Mouse (Mus musculus) cerebellum, adult 11-12 months (tissue): Measurements from ENCODE around the gene Rimkla.
"Not testable (repeated sequence)": the region's sequence is repeated elsewhere in the genome, so short reads cannot be mapped to it uniquely, and the experiment has no call there.

Experiments used
- DNase-seq: peaks from one replicate; pipeline ENCODE4 v3.0.0; 2022

Rimkla gene

GRCm38 (mm10) chr4:119492291-119492932 lies at the start of gene Rimkla:
Gene Rimkla (minus strand): TSS chr4:119492628.
- DNase-seq, result peak; percentile 83

GRCm38 (mm10) chr4:119540533-119540890 lies 48.1 kb upstream of the Rimkla start:
- DNase-seq, result no peak

DNA sequence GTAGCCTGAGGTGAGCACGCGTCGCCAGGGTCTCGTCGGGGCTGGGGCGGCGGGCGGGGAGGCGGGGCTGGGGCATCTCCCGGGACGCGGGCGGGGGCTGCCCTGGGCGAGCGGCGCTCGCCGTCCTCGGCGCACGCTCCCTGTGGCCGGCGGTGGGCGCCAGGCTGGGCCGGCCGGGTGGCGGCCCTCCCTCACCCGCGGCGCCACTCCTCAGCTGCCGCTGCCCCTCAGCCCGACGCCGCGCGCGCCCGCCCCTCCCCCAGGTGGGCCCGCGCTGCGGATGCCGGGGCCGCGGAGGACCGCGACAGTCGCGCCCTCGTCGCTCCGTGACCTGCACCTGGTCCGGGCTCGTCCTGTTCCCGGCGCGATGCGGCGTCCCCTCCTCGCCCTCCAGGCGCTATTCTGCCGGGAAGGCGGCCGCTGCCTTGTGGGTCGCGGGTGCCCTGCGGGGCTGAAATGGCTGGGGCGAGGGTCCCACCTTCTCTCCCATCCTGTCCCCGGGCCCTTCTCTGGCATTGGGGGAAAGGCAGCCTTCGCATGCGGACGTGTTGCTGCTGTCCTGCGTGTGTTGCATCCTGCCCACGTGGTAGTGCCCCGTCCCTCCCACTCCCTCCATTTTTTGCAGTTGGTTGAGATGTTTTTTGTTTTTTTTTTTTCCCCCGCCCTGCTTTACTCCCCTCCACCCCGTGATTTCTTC lies 47.6 kb upstream of the Rimkla start:
- DNase-seq, result peak; percentile 61

GRCm38 (mm10) chr4:119539031-119539824 lies 46.8 kb upstream of the Rimkla start, which contains the start of gene Frg2f1:
Gene Frg2f1 (minus strand): TSS chr4:119539529.
- DNase-seq, result peak; percentile 93

DNA sequence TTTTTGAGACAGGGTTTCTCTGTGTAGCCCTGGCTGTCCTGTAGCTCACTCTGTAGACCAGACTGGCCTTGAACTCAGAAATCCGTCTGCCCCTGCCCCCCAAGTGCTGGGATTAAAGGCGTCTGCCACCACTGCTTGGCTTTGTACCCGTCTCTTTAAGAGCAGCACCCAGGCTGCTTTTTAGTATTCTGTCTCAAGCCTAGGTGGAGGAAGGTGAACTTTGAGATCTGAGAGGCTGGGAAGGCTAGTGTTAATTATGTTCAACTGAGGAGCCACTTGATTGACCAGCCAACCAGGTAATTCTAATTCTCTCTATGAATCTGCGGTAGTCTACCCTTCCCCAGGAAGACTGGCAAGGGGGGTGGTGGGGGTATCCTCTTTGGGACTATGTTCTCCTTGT lies 45.0 kb upstream of the Rimkla start:
- DNase-seq, result no peak

DNA sequence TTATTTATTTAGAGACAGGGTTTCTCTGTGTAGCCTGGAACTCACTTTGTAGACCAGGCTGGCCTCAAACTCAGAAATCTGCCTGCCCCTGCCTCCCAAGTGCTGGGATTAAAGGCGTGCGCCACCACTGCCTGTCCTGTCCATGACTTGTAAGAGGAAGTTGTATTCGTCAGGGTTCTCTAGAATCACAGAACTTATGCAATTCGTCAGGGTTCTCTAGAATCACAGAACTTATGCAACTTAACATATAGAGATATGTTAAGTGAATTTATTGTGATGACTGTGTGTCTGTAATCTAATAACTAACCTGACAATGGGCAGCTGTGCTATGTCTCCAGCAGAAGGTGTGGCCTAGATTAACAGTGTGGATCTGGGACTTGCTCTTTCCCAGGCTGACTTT lies 44.2 kb upstream of the Rimkla start, which contains the start of gene Foxj3:
Foxj3 (plus strand) TSS at position 390 of the 400 bp plus-strand sequence.
- not testable (repeated sequence) for DNase-seq

GRCm38 (mm10) chr4:119535103-119535502 lies 42.7 kb upstream of the Rimkla start:
- DNase-seq, result no peak

GRCm38 (mm10) chr4:119531813-119532212 lies 39.4 kb upstream of the Rimkla start:
- DNase-seq, result no peak

DNA sequence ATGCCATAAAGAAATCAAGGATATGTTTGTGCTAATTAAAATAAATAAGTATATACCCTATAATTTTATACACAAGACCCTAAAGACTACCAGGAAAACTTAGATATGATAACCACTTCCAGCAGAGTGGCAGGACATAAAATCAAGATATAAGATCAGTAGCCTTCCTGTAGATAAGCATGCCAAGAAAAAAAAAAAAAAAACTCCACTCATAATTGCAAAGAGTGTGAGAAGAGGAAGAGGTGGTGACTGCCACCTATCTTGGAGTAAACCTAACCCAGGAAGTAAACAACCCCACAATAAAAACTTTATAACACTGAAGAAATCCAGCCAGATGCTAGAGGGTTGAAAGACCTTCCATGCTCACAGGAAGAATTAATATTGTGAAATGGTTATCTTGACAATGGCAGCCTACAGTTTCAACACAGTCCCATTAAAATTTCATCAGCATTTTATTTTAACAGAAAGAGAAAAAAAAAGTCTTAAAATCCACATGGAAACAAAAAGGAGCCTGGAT lies 34.0 kb upstream of the Rimkla start:
- DNase-seq, result no peak

- no peak for DNase-seq
Observed at GRCm38 (mm10) chr4:119524466-119524865, 32.0 kb upstream of the Rimkla start.

GRCm38 (mm10) chr4:119524010-119524409 lies 31.6 kb upstream of the Rimkla start:
- no peak for DNase-seq

DNA sequence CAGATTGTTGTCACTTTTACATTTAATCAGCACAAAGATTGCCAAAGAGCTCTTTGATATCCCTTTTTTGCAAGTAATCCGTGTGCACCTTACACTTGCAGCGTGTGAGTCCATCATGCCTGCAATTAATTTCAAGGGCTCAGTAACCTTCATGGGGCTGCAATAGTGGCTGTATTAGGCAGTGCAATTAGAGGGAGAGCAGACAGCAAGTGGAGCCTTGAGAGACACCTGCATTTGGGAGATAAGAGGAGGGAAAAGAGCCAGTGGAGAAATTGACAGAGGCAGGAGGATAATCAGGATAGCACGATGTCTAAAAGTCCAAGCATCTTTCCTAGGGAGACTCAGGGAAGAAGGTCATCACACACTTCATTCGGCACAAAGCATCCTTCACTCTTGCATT lies 31.1 kb upstream of the Rimkla start:
- DNase-seq, result no peak

DNA sequence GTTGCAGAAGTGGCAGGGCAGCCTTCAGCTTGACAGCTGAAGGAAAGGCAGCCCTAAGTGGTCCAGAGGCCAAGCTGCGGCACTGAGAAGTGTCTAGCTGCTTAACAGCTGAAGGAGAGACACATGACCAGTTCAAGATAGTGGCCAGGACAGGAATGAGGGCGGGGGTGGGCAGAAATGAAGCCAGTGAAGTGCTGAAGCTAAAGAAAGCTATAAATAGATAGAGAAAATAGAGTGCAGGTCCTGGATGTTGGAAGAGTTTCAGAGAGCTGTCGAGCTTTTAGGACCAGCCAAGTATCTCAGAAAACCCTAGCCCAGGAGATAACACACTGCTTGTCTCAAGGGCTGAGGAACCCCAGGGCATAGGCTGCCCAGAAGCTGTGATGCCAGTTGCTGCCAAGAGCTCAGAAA lies 20.3 kb upstream of the Rimkla start:
- no peak for DNase-seq

DNA sequence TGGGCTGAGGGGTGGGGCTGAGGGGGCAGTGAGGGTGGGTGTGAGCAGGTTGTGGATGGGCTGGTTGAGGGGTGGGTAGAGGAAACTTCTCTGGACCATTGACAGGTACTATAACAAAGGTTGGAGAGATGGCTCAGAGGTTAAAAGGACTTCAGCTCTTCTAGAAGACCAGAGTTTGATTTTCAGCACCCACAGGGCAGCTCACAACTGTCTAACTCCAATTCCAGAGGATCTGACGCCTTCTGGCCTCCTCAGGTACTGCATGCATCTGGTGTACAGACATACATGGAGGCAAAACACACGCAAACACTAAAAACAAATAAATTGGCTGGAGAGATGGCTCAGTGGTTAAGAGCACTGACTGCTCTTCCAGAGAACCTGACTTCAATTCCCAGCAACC lies 19.2 kb upstream of the Rimkla start:
- no peak for DNase-seq

DNA sequence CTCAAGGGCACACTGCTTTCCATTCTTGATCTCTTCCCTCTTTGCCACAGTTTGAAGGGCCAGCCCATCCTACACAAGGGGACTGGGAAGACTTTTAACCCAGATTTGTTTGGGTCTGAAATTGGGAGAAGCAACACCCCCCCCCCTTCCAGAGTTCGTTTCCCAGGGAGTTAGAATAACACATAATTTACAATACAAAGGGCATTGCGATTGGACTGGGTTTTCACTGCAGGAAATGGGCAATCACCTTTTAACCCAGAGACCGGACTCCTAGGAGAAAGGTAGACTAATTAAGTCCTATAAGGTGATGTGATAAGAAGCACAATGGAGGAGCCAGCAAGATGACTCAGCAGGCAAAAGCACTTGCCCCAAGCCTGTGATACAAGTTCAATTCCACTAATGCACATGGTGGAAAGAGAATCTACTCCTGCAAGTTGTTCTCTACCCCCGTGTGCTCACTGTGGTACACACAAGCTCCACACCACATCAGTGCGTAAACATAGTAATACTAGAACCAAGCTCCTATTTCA lies 6.0 kb upstream of the Rimkla start:
- no peak for DNase-seq

- DNase-seq, result no peak
Observed at GRCm38 (mm10) chr4:119492933-119493327, 502 bp upstream of the Rimkla start.

GRCm38 (mm10) chr4:119490806-119491205 lies 1.6 kb downstream of the Rimkla start:
- DNase-seq, result peak; percentile 45

GRCm38 (mm10) chr4:119489666-119490065 lies 2.8 kb downstream of the Rimkla start:
- no peak for DNase-seq

GRCm38 (mm10) chr4:119484882-119485281 lies 7.5 kb downstream of the Rimkla start:
- DNase-seq, result no peak

GRCm38 (mm10) chr4:119483051-119483450 lies 9.4 kb downstream of the Rimkla start:
- no peak for DNase-seq

DNA sequence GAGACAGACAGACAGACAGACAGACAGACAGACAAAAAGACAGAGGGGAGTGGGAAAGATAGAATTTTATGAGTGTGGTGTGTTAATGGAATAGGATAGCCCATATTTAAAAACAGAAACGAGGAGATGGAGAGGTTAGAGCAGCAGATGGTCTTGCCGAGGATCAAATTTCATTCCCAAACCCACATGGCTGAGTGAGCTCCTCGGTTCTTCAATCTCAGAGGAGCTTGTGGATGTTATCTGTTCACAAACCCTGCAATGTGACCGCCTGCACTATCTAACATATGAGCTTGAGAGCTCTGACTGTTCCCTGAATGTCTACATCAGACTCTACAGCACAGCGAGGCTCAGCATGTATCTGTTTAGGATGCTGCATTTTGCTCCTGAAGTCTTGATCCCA lies 19.3 kb downstream of the Rimkla start:
- DNase-seq, result no peak

DNA sequence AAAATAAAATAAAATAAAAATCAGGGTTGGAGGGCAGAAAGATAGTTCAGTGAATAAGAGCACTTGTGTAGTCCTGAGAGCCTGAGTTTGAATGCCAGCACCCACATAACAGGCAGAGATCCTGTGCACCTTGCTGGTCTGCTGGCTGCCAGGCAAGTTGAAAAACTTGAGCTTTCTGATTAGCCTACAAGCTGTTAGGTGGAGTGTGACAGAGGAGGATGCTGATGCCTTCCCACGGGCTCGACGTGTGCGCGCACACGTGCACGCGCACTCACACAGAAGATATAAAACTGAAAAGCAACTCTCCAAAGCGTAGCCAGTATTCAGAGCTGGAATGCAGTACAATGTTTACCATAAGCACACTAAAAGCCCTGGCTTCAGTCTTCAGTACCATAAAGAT lies 19.9 kb downstream of the Rimkla start:
- no peak for DNase-seq

DNA sequence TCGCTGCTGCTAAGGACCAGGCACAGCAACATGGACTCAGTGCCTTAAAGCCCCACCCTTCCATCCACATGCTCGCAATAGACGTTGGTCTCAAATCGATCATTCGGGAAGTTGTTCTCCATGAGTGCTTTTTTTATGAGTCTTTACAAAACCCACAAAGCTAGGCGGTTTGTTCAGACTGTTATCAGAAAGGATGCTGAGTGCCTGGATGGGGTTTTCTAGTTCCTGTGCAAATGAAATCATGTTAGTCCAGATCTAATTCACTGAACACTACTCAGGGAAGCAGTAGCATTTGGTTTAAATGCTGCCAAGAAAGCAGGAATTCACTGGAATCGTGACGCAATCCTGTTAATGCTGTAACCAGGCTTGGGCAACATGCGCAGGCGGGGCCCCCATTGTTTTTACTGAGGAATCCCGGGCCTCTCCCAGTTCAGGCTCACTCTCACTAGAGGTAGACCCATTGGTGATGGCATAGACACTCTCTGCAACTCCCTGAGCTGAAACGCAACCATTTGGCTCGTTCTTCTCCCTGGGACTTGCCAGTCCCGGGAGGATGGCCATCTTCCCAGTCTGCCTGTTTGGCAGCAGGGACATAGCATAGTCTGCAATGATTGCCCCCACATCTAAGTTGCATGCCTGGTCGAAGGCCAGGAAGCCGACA lies 24.6 kb downstream of the Rimkla start:
- DNase-seq, result peak; percentile 70
